Mouse (Mus musculus) 416B (cell line): Measurements from ENCODE around the gene Btbd35f3.
"Not testable (repeated sequence)": the region's sequence is repeated elsewhere in the genome, so short reads cannot be mapped to it uniquely, and the experiment has no call there.

ENCODE experiments used
- DNase-seq: peaks from one replicate; pipeline ENCODE4 v3.0.0; 2011; ENCODE audit warnings: low read depth

The Btbd35f3 gene

GRCm38 (mm10) chrX:4037374-4037773 lies at the start of gene Btbd35f3:
TSS of gene Btbd35f3 (plus strand) at chrX:4037674.
- DNase-seq: not testable (repeated sequence)
